Mouse (Mus musculus): ENCODE data around the gene Vmn1r195. TPM values are rescaled to one million over a fixed set of nuclear protein-coding genes. Genes with fewer than 3 reads are reported as not detected.

Vmn1r195 gene
- polyA plus RNA-seq, 1 experiment from 2014 or later = not detected

Other genes starting within 250 kb of the Vmn1r195 start
- 2.8 and 17.2 TPM in 2 replicates for gene Hist1h2ah, start 235.0 kb upstream of the Vmn1r195 start, polyA plus RNA-seq (2015; fragmentation: Nextera tagmentation; extraction: Ambion mirVana)
- 3.1 and 4.0 TPM in 2 replicates for gene Hist1h2bk, start 234.7 kb upstream of the Vmn1r195 start, polyA plus RNA-seq (2015; fragmentation: Nextera tagmentation; extraction: Ambion mirVana)
- 17.5 and 20.6 TPM in 2 replicates for gene Hist1h4i, start 229.2 kb upstream of the Vmn1r195 start, polyA plus RNA-seq (2015; fragmentation: Nextera tagmentation; extraction: Ambion mirVana)
- gene Hist1h2ag, start 227.6 kb upstream of the Vmn1r195 start, polyA plus RNA-seq (2015; fragmentation: Nextera tagmentation; extraction: Ambion mirVana) = 33.6 and 33.8 TPM in 2 replicates
- gene Hist1h2bj, start 227.3 kb upstream of the Vmn1r195 start, polyA plus RNA-seq (2015; fragmentation: Nextera tagmentation; extraction: Ambion mirVana) = 5.7 and 6.9 TPM in 2 replicates
- not detected in 2 replicates for gene Vmn1r188, start 186.1 kb upstream of the Vmn1r195 start, polyA plus RNA-seq (2015; fragmentation: Nextera tagmentation; extraction: Ambion mirVana)
- gene Vmn1r189, start 164.7 kb upstream of the Vmn1r195 start, polyA plus RNA-seq (2015; fragmentation: Nextera tagmentation; extraction: Ambion mirVana) = not detected in 2 replicates
- gene Vmn1r191, start 86.6 kb upstream of the Vmn1r195 start, polyA plus RNA-seq (2015; fragmentation: Nextera tagmentation; extraction: Ambion mirVana) = not detected in 2 replicates
- not detected in 2 replicates for gene Vmn1r192, start 79.4 kb upstream of the Vmn1r195 start, polyA plus RNA-seq (2015; fragmentation: Nextera tagmentation; extraction: Ambion mirVana)
- gene Vmn1r193, start 47.4 kb upstream of the Vmn1r195 start, polyA plus RNA-seq (2015; fragmentation: Nextera tagmentation; extraction: Ambion mirVana) = not detected in 2 replicates
- gene Vmn1r194, start 26.3 kb upstream of the Vmn1r195 start, polyA plus RNA-seq (2015; fragmentation: Nextera tagmentation; extraction: Ambion mirVana) = not detected in 2 replicates
- 0.07 TPM in 2 replicates for gene Vmn1r196, start 19.4 kb downstream of the Vmn1r195 start, polyA plus RNA-seq (2015; fragmentation: Nextera tagmentation; extraction: Ambion mirVana)
- not detected in 2 replicates for gene Vmn1r197, start 54.1 kb downstream of the Vmn1r195 start, polyA plus RNA-seq (2015; fragmentation: Nextera tagmentation; extraction: Ambion mirVana)
- not detected in 2 replicates for gene Vmn1r198, start 79.8 kb downstream of the Vmn1r195 start, polyA plus RNA-seq (2015; fragmentation: Nextera tagmentation; extraction: Ambion mirVana)
- gene Vmn1r199, start 109.3 kb downstream of the Vmn1r195 start, polyA plus RNA-seq (2015; fragmentation: Nextera tagmentation; extraction: Ambion mirVana) = 0.14 TPM in 1 of 2 replicates, not detected in the other
- gene Vmn1r200, start 119.9 kb downstream of the Vmn1r195 start, polyA plus RNA-seq (2015; fragmentation: Nextera tagmentation; extraction: Ambion mirVana) = not detected in 2 replicates
- gene Vmn1r201, start 201.4 kb downstream of the Vmn1r195 start, polyA plus RNA-seq (2015; fragmentation: Nextera tagmentation; extraction: Ambion mirVana) = not detected in 2 replicates
- not detected in 2 replicates for gene Vmn1r202, start 234.9 kb downstream of the Vmn1r195 start, polyA plus RNA-seq (2015; fragmentation: Nextera tagmentation; extraction: Ambion mirVana)
- 0.03 TPM in 1 of 2 replicates, not detected in the other for gene Vmn1r203, start 247.6 kb downstream of the Vmn1r195 start, polyA plus RNA-seq (2015; fragmentation: Nextera tagmentation; extraction: Ambion mirVana)

Measured in embryonic facial prominence, embryonic 15.5 days (tissue).